Mouse (Mus musculus): ENCODE data around the gene Npr2.

- TF ChIP-seq CTCF (IDR thresholded peaks at IDR 0.05; ENCODE audit: borderline replicate concordance, extremely low read depth, insufficient read depth, insufficient read length) (no peak), POLR2A (IDR thresholded peaks at IDR 0.05; ENCODE audit: borderline replicate concordance, extremely low read depth, insufficient read depth, insufficient read length, poor library complexity, severe bottlenecking) (no peak)
These were observed 31.4 kb upstream of the Npr2 start for GRCm38 (mm10) chr4:43600195-43600934.
